Mouse (Mus musculus) spleen, adult 2 months (tissue): ENCODE data around the gene Olfr876. TPM values are rescaled to one million over a fixed set of nuclear protein-coding genes. Genes with fewer than 3 reads are reported as not detected.

Source experiments
- DNase-seq, 2 experiments: peaks; one replicate each; pipeline versions ENCODE4 v3.0.0 to v3.0.0-alpha.2; 2012 to 2021; ENCODE audit warnings: low spot score in 2 of 2, low read depth in 1 of 2
- H3K27ac ChIP-seq: fragments of 200-500 bp; 2 replicates; pipeline ENCODE4 v1.5.1; 2012; ENCODE audit warnings: low read length, inconsistent platforms; ENCODE audit not compliant: insufficient read depth
- H3K27me3 ChIP-seq: fragments of 200-500 bp; 2 replicates; pipeline ENCODE4 v1.6.1; 2012; ENCODE audit warnings: mild to moderate bottlenecking, moderate library complexity, low read length, inconsistent platforms; ENCODE audit not compliant: control insufficient read depth, insufficient read depth
- H3K36me3 ChIP-seq: fragments of 200-500 bp; 2 replicates; pipeline ENCODE4 v1.6.1; 2012; ENCODE audit warnings: mild to moderate bottlenecking, low read length, inconsistent platforms; ENCODE audit not compliant: control insufficient read depth, insufficient read depth
- H3K4me1 ChIP-seq: fragments of 200-500 bp; 2 replicates; pipeline ENCODE4 v1.6.1; 2011; ENCODE audit warnings: inconsistent platforms; ENCODE audit not compliant: control insufficient read depth, insufficient read depth, insufficient read length
- H3K4me3 ChIP-seq: fragments of 200-500 bp; 2 replicates; pipeline ENCODE4 v1.5.1; 2011; ENCODE audit warnings: mild to moderate bottlenecking, inconsistent platforms; ENCODE audit not compliant: insufficient read depth, insufficient read length; ENCODE audit errors: extremely low read depth
- CTCF ChIP-seq: fragments of 200-500 bp; IDR thresholded peaks from 2 replicates; pipeline ENCODE4 v1.5.1; 2011; ENCODE audit warnings: mild to moderate bottlenecking, inconsistent platforms; ENCODE audit not compliant: insufficient read depth, insufficient read length, insufficient replicate concordance; ENCODE audit errors: extremely low read depth
- POLR2A ChIP-seq: fragments of 200-500 bp; IDR thresholded peaks from 2 replicates; pipeline ENCODE4 v1.6.1; 2011; ENCODE audit warnings: low read depth, low read length, inconsistent platforms
- WGBS: fragments of 180-500 bp; shearing (Covaris S2); methylation state at CpG from one replicate; pipeline ENCODE4 v1.1.7; 2018; 5-methylcytosine and 5-hydroxymethylcytosine counted together
- polyA plus RNA-seq: library from polyadenylated mRNA; depleted of rRNA; stranded (reverse); fragments of >200 nt; gene quantifications from 2 replicates; pipeline ENCODE4 v1.2.3, GENCODE M21; 2012

The Olfr876 gene
- polyA plus RNA-seq, 1 experiment, result not detected

DNA sequence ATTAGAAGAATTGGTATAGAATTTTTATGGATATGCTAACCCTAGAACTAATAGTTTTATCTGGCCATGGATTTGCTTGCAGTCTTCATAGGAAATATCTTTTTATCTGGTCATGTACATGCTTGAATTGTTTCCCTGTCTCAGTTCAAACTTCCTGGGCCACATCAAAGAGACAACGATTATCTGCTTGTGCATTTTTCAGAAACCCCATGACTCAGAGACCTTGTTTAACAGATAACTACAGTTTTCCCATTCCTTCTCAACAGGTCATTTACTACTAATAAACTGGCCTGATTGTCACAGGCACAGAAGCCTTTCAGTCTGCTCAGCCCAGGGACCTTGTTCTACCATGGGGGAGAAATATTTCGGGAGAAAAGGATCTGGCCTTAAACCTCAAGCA, 16.4 kb upstream of the Olfr876 start:
- TF ChIP-seq POLR2A (no peak), CTCF (no peak)
- no peak overlapping the region for H3K4me3 ChIP-seq
- H3K36me3 ChIP-seq, result no peaks in the 10 kb centered on the region
- no peak overlapping the region for H3K27ac ChIP-seq
- DNase-seq, result no peak
- no peaks in the 10 kb centered on the region for H3K4me1 ChIP-seq
- 71% methylated on average over 2 of the region's 2 CpGs for WGBS
- H3K27me3 ChIP-seq, result no peaks in the 10 kb centered on the region

DNA sequence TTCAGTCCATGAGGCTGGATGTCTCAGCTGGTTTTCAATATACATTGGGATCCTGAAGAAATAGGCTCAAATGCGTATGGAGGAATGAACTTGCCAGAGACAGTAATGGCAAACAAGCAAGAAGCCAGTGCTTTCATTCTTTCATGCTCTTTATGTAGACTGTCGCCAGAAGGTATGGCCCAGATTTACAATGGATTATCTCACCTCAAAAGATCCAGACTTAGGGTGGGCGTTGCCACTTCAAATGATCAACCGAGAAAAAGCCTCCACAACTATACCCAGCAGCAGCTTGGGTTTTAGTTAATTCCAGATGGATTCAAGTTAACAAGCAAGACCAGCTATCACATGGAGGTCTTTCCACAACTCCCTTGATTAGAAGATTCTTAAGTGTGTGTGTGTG, 776 bp upstream of the Olfr876 start:
- no peak overlapping the region for H3K4me3 ChIP-seq
- 84% methylated on average over 4 of the region's 4 CpGs for WGBS
- TF ChIP-seq POLR2A (no peak), CTCF (no peak)
- H3K4me1 ChIP-seq, result no peaks in the 10 kb centered on the region
- DNase-seq, result no peak
- H3K36me3 ChIP-seq, result no peaks in the 10 kb centered on the region
- no peaks in the 10 kb centered on the region for H3K27me3 ChIP-seq
- no peak overlapping the region for H3K27ac ChIP-seq

DNA sequence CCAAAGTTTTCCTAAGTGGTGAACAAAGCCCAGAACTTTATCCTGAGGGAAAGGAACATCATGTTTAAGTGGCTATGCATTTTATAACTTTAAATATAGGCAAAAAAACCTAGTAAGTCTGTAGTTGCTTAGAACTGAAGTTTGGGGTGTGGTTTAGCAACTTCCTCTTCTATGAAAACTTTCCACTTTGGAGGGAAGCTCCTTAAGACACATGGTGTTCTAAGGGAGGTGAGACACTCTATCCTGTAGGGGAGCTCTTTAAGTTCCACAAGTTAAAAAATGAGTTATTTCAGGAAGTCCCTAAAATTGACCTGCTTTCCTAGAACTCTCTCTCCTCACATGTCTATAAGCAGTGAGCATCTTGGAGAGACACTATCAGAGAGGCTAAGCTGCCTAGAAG, 4.4 kb downstream of the Olfr876 start:
- DNase-seq, result no peak
- Histone ChIP-seq H3K36me3 (no peaks in the 10 kb centered on the region), H3K4me3 (no peak overlapping the region), H3K27me3 (no peaks in the 10 kb centered on the region), H3K27ac (no peak overlapping the region), H3K4me1 (no peaks in the 10 kb centered on the region)
- no peak for TF ChIP-seq CTCF
- no peak for TF ChIP-seq POLR2A

DNA sequence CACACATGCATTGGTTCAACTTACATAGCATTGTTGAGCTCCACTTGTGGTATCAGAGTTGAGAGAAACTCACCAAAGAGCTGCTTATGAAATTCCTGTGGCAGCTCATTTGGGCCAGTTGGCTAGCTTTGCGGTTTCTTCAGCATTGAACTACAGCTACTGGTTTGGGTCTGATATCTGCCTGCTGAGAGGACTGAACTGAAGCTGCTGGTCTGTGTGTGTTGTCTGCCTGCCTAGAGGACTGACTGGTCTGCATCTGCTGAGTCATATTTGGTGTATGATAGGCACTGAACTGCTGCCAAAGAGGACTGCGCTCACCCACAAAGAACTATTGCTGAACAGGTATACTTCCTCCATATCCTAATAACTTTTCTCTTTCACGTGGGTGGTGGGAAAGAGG, 5.6 kb downstream of the Olfr876 start:
- Histone ChIP-seq H3K27me3 (no peaks in the 10 kb centered on the region), H3K4me1 (no peaks in the 10 kb centered on the region), H3K27ac (no peak overlapping the region), H3K36me3 (no peaks in the 10 kb centered on the region), H3K4me3 (no peak overlapping the region)
- no peak for DNase-seq
- 61% methylated on average over 3 of the region's 3 CpGs for WGBS
- no peak for TF ChIP-seq POLR2A
- no peak for TF ChIP-seq CTCF

DNA sequence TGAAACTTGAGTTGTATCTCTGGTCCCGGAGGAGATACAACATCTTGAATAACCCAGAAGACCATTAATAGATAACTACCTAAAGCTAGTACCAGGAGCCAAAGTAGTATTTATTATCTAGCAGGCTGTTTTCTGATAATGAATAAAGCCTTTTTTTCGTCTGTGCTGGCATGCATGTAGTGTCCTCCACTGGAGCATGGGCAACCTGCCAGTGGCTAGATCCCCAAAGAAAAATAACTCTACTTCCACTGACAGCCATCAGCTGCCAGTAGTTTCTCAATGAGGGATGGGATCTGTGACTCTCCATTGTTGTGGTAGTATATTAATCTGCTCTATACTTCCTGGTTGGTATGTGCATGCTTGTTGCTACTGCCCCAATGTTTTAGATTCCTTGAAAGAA, 6.1 kb downstream of the Olfr876 start:
- no peaks in the 10 kb centered on the region for H3K36me3 ChIP-seq
- H3K4me1 ChIP-seq, result no peaks in the 10 kb centered on the region
- no peak overlapping the region for H3K27ac ChIP-seq
- WGBS, result 79% methylated on average over 2 of the region's 2 CpGs
- TF ChIP-seq CTCF (no peak), POLR2A (no peak)
- no peaks in the 10 kb centered on the region for H3K27me3 ChIP-seq
- H3K4me3 ChIP-seq, result no peak overlapping the region
- DNase-seq, result no peak

DNA sequence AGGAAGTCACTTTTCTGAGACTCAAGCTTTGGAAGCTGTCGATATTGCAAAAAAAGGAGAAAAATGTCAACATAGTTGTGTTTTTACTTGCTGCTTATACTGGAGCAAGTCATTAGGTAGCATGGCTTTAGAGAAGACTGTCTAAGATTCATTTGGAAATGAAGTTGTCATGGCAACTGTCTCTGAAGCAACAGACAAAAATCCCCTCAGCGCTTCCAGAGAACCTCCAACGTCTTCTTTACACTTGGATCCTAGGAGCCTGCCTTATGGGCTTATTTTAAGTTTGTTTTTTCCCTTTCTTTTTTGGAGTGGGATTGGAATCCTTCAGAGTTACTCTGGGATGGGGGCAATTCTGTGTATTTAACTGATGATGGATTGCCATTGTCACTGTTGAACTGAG, 11.9 kb downstream of the Olfr876 start:
- H3K4me1 ChIP-seq, result no peaks in the 10 kb centered on the region
- TF ChIP-seq CTCF (no peak), POLR2A (no peak)
- H3K27ac ChIP-seq, result no peak overlapping the region
- DNase-seq, result no peak
- 92% methylated on average over 3 of the region's 3 CpGs for WGBS
- H3K4me3 ChIP-seq, result no peak overlapping the region
- H3K36me3 ChIP-seq, result no peaks in the 10 kb centered on the region
- no peaks in the 10 kb centered on the region for H3K27me3 ChIP-seq

DNA sequence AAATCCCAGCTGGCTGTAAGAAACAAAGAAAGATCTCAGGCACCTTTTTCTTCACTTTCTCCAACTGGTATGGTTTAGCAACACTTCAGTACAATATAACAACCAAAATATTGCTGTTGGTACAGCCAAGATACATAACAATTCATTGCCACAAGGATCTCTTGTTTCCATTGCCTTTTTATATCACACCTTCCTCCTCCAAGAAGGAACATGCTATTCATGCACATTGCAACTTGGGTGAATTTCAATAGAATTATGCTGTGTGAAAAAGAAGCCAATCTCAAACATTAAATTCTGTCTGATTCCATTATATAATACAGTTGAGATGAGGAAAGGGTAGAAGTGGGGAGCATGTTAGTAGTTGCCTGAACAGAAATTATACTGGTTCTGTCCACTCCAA, 27.1 kb downstream of the Olfr876 start:
- TF ChIP-seq CTCF (no peak), POLR2A (no peak)
- no peak for DNase-seq
- no peaks in the 10 kb centered on the region for H3K4me1 ChIP-seq
- H3K27ac ChIP-seq, result no peak overlapping the region
- no peak overlapping the region for H3K4me3 ChIP-seq
- no peaks in the 10 kb centered on the region for H3K27me3 ChIP-seq
- H3K36me3 ChIP-seq, result no peaks in the 10 kb centered on the region

DNA sequence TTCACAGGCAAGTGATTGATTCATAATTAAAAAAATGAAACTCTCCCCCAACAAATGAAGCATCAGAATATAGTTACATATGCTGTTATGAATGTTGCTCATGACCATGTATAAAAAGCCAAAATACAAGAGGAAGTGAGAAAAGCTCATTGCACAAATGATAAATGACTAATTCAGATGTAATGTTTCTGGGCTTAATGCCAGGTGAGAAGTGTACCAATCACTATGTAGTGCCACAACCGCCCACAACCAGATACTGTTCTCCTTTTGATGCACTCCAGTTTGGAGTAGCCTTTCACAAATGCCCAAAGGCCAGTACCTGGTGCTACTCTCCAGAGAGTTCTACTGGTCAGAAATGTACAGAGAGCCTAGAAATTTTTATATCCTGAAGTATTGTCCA, 30.5 kb downstream of the Olfr876 start:
- no peak overlapping the region for H3K27ac ChIP-seq
- WGBS, result 25% methylated on average over 1 of the region's 1 CpGs

More for the DNA sequence above, 30.5 kb downstream of the Olfr876 start:
- Histone ChIP-seq H3K36me3 (no peaks in the 10 kb centered on the region), H3K4me3 (no peak overlapping the region), H3K4me1 (no peaks in the 10 kb centered on the region), H3K27me3 (no peaks in the 10 kb centered on the region)
- no peak for TF ChIP-seq POLR2A
- no peak for TF ChIP-seq CTCF
- no peak for DNase-seq
